Mouse (Mus musculus) lung, postnatal 36 days (tissue): ENCODE measurements around the gene Hunk.

Source experiments
- DNase-seq: peaks from one replicate; pipeline ENCODE4 v3.0.0; 2022; ENCODE audit warnings: mixed read lengths

The Hunk gene

DNA sequence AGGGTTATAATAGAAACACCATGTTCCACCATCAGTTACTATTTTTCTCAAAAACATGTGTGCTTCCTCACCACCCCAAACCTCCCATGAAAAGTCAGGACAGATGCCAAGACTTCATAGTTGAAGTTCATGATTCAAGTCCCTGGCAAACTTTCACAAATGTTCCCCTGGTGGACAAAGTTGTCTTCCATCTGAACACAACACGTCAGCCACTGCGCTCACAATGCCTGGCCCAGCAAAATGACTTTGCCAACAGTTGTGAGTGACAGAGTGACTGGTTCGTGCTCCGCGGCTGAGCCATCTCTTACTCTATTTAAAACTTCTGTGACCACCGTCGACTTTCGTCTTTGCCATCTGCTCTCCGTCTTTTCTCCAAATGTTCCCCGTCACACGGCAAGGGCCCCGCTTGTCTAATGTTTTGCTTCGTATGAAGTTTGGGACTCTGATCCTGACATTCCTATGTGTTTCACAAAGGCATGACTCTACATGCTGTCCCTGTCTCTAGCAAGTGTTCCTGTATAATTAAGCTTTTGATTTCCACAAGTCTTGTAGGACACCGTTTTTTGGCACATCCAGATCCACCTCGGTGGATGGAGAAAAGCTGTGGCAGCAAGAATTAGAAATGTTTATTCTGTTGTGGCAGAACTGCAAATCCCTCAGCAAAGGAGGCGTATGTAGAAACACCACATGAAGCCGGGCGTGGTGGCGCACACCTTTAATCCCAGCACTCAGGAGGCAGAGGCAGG lies 125.9 kb downstream of the Hunk start:
- peak; percentile 72 for DNase-seq

DNA sequence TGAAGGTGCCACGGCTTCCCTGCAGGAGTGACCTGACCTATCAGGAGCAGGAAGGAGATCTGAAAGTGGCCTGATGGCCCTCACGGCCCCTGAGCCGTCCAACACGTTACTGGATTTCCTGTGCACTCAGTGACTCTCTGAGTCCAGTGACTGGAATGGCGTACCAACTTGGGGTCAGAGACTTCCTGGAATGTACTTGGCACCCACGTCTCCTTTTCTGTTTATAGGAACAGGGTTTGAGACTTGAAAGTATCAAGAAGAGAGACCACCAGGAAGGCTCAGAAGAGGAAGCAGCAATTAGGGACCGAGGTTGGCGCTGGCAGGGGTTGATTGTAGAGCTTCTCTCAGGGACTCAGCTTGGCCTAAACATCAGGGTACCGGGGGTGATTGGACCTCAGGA lies 131.2 kb downstream of the Hunk start:
- DNase-seq = no peak

DNA sequence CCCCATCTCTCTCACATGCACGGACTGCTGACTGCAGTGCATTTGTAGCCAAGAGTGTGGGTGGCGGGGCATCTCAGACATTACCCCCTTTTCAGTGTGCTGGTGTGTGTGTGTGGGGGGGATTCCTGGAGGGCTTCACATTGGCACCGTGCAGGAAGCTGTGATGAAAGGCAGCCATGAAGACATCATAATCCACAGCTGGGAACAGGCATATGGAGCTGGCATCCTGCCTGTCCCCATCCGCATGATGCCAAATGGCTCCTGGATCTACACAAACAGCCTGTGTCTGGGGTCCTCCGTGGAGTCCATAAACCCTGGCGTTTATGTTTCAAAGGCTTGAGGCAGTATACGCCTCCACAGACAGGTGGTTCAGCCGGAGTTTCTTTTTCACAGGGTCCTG lies 132.4 kb downstream of the Hunk start:
- DNase-seq = no peak

DNA sequence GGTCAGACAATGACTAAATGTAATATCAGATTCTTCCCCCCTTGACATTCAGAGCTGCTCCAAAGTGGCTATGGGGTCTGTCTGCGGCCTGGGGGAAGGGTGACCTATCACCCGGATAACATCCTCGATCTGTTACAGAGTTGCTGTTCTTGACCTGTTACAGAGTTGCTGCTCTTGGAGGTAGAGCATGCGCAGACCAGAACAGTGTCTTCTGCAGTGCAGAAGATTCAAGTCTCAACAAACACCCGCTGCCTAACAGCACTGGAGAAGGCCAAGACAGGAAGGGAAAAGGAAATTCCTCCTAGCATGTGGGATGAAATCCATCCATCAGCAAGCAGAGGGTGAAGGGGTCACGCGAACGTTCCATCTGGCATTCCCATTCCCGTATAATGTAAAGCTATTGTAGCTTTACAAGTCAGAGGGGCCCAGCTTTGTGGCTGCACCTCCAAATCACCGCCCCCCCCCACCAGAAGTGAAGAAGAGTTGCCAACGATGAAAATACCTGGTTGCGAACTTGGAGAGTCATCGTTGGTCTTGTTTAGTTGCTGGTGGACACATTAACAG lies 133.0 kb downstream of the Hunk start:
- DNase-seq = no peak

DNA sequence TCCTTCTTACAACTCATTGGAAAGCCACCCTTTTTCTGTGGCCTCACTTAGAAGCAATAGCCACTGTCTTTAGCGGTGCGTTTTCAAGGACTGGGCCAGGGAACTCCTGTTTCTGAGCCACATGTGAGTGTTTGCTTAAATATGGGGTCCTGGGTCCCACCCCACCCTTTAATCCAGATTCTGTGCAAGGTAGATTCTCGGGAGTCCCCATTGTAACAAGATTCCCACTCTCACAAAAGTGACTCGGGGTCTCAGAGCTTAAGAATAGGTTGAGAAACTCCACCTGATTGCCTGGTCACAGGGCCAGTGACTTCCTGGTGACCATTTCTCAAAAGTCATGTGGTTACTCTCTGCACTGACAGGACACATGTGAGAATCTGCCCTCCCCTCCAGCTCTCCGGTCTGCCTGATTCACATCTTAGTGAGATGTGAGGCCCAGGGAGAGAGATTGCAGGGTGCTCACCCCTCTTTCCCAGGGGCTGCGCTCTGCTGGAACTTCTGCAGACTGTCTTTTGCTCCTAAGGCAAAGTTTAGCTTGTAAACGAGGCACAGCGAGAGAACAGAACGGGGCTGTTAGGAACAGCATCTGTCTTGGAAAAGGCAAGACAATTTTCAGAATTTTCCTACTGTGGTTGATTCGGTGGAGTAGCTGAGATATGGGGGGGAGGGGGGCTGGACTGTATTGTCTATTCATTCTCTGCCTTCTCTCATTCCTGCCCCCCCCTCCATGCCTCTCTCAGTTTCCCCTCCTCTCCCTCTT lies 135.6 kb downstream of the Hunk start:
- DNase-seq = no peak

DNA sequence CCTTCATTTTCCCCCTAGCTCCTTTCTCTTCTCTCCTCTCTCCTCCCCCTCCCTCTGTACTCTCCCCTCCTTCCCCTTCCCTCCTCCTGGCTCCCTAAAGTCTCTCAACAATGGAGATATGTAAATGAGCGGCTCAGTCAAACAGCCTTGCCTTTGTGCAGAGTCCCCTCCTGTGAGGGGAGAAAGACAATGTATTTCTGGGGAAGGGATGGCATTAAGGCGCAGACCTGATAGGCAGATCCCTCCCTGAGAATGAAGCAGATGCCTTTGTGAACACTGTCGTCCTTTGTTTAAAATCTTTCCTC lies 136.1 kb downstream of the Hunk start:
- no peak for DNase-seq

DNA sequence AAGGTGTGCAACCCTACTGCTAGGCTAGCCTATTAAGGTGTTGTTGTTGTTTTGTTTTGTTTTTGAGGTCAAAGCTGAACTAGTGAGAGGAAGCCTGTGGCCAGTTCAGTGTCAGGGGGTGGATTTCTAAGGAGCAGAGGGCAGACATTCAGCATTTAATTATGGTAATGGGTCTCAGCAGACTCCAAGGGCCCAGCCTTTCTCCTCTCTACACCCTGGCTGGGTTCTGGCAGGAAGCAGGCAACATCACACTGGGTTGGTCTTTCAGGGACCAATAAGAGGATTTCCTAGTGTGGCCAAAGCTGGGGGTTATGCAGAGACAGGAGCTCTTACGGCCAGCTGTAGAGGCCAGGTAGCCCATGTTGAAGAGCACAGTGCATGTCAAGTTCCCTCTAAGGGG lies 136.8 kb downstream of the Hunk start:
- no peak for DNase-seq

DNA sequence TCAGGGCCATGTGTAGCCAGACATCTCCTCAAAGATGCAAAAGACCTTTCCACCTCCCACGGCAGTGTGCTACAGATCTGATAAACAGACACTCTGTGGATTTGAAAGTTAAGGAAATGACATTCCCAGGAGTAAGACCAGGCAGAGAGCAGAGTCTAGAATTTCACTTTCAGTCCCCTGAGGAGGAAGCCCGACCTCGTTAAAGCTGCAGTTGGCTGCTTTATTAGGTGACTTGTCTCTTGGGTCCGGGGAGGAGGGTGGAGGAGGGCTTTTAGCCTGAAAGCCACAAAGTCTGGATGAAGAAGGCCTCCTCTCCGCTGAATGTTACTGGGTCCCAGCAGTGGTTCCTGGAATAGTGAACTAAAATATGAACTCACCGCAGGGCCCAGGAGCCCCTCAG lies 137.6 kb downstream of the Hunk start:
- DNase-seq = no peak

DNA sequence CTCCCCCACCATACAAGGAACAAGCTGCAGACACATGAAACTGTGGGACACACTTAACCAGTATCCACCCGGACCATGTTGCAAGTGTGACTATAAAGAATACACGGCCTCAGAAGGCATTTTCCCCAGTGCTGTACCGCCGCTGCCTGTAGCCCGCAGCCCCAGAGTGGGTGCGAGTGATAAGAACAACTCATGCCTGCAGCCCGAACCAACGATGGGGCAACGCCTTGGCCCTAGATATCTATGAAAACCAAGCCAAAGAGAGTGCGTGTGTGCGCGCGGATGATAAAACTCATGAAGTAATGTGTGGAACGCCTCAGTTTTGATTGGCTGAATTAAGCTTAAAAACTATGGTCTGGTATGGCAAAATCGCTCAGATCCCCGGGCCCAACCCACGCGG lies 138.1 kb downstream of the Hunk start:
- DNase-seq = no peak

DNA sequence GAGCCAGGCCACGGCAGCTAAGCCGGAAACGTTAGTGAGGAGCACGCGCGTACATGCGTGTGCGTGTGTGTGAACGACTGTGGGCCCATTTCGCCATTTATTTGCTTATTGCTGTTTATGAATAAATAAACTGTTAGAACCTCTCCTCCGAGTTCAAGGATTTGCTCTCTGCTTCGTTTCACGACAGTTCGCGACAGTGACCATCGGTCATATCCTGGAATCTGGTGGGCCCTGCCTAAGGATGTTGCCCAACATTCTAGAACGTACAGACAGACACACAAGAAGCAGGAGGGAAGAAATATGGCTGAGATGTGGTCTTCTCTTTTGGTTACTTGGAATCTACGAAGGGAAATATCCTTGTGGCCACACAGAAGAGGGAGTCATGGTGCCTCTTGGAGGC lies 138.6 kb downstream of the Hunk start:
- no peak for DNase-seq

DNA sequence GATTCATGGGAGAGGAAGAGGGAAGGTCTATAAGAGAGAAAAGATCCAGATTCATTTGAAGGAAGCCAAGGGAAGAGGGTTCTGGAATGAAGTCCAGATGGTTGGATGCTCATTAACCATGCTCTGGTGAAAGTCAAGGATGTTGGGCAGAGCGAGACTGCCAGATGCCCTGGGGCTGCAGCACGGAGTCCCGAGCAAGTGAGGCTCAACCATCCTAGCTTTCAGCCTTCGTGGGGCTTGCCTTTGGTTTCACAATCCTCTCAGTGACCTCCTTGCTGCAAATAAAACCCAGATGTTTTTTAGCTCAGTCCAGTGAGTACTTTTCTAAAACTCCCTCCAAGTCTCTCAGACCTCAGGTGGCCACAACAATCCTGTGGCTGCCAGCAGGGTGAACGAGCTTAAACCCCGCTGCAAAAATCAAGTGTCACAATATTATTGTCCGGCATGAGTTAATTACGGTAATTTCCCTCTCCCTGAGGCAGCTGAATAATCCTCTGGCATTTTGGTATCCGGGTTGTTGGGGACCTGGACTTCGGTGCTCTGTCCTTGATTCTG lies 147.4 kb downstream of the Hunk start:
- no peak for DNase-seq

DNA sequence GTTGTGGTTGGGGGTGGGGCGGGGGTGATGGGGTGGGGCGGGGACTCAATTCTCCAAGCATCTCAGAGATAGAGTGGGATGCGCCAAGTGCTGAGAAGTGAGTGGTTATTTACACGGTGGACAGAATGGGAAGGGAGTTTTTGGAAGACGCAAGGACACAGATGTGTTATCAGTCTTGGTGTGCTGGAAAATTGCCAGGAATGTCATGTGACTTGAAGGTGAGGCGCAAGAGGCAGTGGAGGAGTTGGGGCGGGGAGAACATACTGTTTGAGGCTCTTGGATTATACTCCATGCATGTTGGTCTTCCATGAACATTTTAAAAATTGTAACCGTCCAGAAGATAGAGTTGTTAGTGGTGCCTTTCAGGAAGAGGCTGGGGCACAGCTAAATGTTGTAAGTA lies 148.8 kb downstream of the Hunk start:
- DNase-seq = no peak

DNA sequence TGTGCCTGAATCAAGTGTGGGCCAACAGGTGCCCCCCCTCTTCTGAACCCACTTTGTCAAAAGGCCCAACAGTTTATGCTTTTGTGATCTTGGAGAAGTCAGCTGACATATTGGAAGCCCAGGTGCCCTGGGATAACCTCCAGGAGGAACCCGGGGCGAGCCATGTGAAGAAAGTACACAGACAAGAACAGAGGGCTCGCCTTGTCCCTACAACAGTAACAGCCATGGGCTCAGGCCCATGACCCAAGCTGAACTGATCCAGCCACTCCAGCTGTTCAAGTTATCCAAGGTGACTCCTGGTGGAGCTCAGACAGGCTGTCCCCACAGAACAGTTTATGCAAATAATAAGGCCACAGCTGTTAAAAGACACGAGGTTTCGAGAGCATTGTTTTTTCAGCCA lies 153.1 kb downstream of the Hunk start:
- peak; percentile 44 for DNase-seq

DNA sequence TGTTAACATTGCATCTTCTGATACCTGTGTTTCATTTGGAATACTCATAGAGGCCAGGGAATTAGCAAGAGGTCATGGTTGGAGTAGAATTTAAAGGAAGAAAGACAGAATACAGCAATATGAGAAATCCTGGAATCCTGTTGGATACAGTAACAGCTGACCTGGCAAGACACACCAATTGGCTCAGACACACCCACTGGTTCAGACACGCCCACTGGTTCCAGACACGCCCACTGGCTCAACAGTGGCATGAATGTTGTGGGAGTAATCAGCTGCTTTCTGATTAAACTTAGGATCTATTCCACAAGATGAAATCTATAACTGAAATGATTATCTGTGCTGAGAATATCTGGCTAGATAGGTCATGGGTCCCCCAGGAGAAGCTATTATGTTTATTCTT lies 155.4 kb downstream of the Hunk start:
- DNase-seq = no peak

DNA sequence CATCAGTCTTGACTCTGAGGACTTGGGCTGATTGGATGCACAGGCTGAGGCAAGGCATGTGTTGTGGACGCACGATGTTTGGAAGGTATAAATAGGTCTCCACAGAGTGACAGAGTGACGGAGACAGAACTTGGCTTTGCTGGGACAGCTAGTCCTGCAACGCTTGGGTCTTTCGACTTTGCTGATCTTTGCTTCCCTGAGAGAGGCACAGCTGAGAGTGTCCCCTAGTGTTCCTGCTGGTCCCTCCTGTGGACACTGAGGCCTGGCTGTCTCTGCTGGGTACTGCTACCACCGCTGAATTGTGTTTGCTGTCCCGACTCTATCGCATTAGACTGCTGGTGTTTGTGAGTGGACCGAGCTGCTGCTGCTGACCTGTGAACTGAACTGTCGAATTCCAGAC lies 156.6 kb downstream of the Hunk start:
- peak; percentile 62 for DNase-seq

DNA sequence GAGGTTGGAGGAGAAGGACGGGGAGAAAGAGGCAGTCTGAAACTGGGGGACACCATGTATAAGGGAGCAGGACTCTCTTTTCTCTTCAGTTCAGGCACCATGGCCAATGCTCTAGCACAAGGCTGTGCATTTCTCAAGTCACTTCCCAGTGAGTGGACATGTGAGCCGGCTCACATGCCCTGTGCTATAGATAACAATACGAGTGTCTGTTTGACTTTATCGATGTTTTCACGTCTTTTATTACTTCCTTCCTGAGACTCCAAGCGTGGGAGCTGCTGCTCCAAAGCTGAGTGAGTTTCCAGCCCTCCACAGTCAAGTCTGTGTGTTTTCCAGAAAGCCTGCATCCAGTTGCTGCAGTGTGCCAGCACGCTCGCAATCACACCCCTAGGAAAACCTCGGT lies 158.4 kb downstream of the Hunk start:
- no peak for DNase-seq

DNA sequence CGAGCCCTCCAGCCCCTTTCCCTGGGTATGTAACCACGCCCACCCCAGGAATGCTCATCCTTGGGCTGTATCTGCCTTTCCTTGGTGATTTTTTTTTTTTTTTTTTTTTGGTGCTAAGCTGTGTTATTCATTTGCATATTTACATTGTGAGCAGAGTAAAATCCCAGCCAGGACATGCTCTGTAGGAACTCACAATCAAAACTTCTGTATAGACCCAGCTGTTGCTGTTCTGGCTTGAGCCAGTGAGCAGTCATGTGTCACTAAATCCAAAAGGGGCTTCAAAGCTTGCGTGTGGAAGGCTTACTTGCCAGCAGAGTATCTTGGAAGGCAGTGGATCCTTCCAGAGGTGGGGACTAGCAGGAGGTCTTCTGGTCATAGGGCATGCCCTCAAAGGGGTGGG lies 159.7 kb downstream of the Hunk start:
- no peak for DNase-seq

DNA sequence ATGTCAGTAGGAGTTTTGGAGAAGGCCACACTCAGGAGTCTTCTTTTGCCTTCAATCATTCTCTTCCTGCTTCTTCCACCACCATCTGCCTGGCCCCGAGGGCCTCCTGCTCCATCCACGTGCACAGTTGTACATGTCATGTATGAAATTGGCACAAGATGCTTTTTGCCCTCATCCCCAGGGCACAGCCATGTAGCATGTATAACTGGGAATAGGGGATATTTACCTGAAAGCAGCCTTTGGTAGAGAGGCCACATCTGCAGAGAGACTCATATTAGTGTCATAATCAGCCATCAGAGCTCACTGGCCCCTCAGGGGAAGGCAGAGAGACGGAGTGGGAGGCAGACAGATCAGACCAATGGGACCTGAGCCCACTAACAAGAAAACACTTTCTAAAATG lies 160.8 kb downstream of the Hunk start:
- no peak for DNase-seq

DNA sequence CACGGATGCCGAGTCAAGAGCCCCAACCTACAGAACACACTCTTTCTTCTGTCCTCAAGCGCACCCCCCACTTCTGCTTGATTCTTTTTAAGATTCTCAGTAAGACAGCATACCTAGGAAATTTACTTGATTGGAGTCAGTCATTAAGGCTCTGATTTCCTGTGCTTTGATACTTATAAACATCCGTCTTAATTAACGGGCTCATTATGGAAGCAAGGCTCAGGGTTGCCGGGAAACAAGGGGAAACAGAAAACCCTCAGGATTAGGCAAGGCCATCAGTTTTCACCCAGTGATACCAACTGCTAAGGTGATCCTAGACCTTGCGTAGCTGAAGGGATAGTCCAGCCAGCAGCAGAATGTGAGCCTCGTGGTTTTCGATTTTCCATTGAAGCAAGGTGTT lies 162.2 kb downstream of the Hunk start:
- no peak for DNase-seq
